Mouse (Mus musculus) hematopoietic multipotent progenitor cell, adult 10-12 weeks (in vitro differentiated cells): ENCODE measurements around the gene Pramel5. TPM values are rescaled to one million over a fixed set of nuclear protein-coding genes. Genes with fewer than 3 reads are reported as not detected.

Experiments
- polyA plus RNA-seq: library from polyadenylated mRNA; stranded (reverse); fragments of >175 nt; gene quantifications from 2 replicates; pipeline ENCODE4 v1.2.3, GENCODE M21; 2012; ENCODE audit warnings: low replicate concordance

Gene Pramel5
- not detected in 2 replicates for polyA plus RNA-seq

DNA sequence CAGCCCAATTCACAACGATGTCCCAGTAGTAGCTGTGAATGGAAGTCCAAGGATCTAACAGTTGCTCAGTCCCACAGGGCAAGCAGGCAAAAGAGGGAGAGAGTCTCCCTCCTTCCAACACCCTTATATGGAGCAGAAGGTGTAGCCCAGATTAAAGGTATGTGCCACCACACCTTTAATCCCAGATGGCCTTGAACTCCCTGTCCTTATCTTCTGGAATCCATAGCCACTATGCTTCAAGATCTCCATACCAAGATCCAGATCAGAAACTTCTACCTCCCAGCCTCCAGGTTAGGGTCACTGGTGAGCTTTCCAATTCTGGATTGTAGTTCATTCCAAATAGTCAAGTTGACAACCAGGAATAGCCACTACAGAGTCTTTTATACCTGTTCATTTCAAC is at the start of gene Pramel5:
Gene Pramel5 (minus strand): TSS at position 101 of the 400 bp plus-strand sequence.

DNA sequence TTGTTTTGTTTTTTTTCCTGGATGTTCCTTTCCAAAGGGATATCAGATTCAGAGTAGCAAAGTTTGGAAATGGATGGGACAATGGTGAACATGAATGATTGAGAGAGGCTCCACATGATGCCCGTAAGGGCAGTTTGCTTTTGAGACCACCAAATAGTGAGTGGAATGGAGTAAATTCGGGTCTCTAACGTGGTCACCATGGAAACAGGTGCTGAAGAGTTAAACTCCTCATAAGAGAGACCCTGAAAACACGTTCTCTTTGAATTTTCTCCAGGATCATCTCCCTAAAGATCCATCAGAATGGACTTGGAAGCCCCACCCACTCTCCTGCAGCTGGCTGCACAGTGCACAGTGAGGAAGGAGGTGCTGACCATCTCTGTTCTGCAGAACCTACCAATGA is 49.7 kb upstream of the Pramel5 start, which contains the start of gene Gm13128:
Gene Gm13128 (plus strand): TSS at position 301 of the 400 bp plus-strand sequence.

Other genes starting within 250 kb of the Pramel5 start
- gene Pramel4, start 221.4 kb downstream of the Pramel5 start, polyA plus RNA-seq = not detected in 2 replicates
- gene Gm13102, start 174.0 kb downstream of the Pramel5 start, polyA plus RNA-seq = not detected in 2 replicates
- not detected in 2 replicates for gene Oog3, start 117.8 kb downstream of the Pramel5 start, polyA plus RNA-seq
- gene Oog2, start 89.8 kb downstream of the Pramel5 start, polyA plus RNA-seq = not detected in 2 replicates
- not detected in 2 replicates for gene C87977, start 67.2 kb downstream of the Pramel5 start, polyA plus RNA-seq
- not detected in 2 replicates for gene Gm13128, start 49.8 kb upstream of the Pramel5 start, polyA plus RNA-seq
- not detected in 2 replicates for gene Gm13119, start 77.5 kb upstream of the Pramel5 start, polyA plus RNA-seq
- not detected in 2 replicates for gene Pramef20, start 97.4 kb upstream of the Pramel5 start, polyA plus RNA-seq
- not detected in 2 replicates for gene Pramef12, start 128.0 kb upstream of the Pramel5 start, polyA plus RNA-seq
- not detected in 2 replicates for gene 1700012P22Rik, start 158.3 kb upstream of the Pramel5 start, polyA plus RNA-seq
- gene Gm9944, start 172.8 kb upstream of the Pramel5 start, polyA plus RNA-seq = not detected in 2 replicates
- gene Aadacl3, start 183.3 kb upstream of the Pramel5 start, polyA plus RNA-seq = not detected in 2 replicates
- not detected in 2 replicates for gene 9430007A20Rik, start 239.3 kb upstream of the Pramel5 start, polyA plus RNA-seq